Mouse (Mus musculus) megakaryocyte, embryonic 14.5 days (primary cell): Measurements from ENCODE around the gene Itpk1. TPM values are rescaled to one million over a fixed set of nuclear protein-coding genes. Genes with fewer than 3 reads are reported as not detected.

ENCODE experiments used
- H3K27me3 ChIP-seq: replicated peaks from 2 replicates; pipeline ENCODE3; 2012; ENCODE audit warnings: inconsistent platforms
- H3K36me3 ChIP-seq: replicated peaks from 2 replicates; pipeline ENCODE3; 2012; ENCODE audit warnings: low read length, inconsistent platforms, mixed read lengths
- H3K4me1 ChIP-seq: 2 replicates; pipeline ENCODE4 v1.6.1; 2012; ENCODE audit warnings: inconsistent platforms
- H3K4me3 ChIP-seq: replicated peaks from 2 replicates; pipeline ENCODE3; 2012; ENCODE audit warnings: moderate library complexity, mild to moderate bottlenecking, inconsistent platforms
- H3K9me3 ChIP-seq: 2 replicates; pipeline ENCODE4 v1.6.1; 2012; ENCODE audit warnings: inconsistent platforms
- FLI1 ChIP-seq: IDR thresholded peaks from 2 replicates; pipeline ENCODE4 v1.6.1; 2012; ENCODE audit warnings: low read length, inconsistent platforms, mixed read lengths
- GATA1 ChIP-seq: IDR thresholded peaks from 3 replicates; pipeline ENCODE4 v1.6.1; 2012; ENCODE audit warnings: mixed read lengths, low read length, inconsistent platforms, borderline replicate concordance
- polyA plus RNA-seq: library from polyadenylated mRNA; stranded (reverse); fragments of >175 nt; gene quantifications from 2 replicates; pipeline ENCODE4 v1.2.3, GENCODE M21; 2012; ENCODE audit warnings: low replicate concordance; ENCODE audit not compliant: insufficient read depth

The Itpk1 gene
- polyA plus RNA-seq, 1 experiment, result 19.2 TPM

GRCm38 (mm10) chr12:102585390-102585789, 119.3 kb downstream of the Itpk1 start:
- H3K27me3 ChIP-seq, result no peaks in the 10 kb centered on the region
- H3K9me3 ChIP-seq, result no peaks in the 10 kb centered on the region
- H3K4me1 ChIP-seq, result peaks cover 17% of the 10 kb centered on the region; the same call in 1 of the 2 replicates
- no peak for TF ChIP-seq FLI1
- no peak for TF ChIP-seq GATA1
- H3K4me3 ChIP-seq, result no peak overlapping the region
- H3K36me3 ChIP-seq, result peaks cover 90% of the 10 kb centered on the region

DNA sequence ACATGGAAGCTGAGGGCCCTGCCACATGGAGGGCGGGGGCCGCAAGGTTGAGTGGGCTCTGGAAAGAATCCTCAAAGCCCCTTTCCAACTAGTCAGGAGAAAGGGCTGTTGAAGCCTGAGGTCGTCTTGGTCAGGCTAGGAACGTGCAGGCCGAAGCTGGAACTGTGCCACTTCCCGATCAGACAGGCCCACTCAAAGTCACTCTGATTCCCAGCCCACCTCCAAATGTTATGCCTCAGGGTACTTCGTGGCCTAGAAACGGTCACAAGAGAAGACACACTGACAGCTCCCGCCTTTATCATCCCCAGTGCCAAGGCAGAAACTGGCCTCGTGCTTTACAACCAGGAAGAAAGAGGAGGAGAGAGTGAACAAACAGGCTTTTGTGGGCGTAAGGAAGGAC, 122.3 kb downstream of the Itpk1 start:
- no peaks in the 10 kb centered on the region for H3K27me3 ChIP-seq
- TF ChIP-seq FLI1, result no peak
- TF ChIP-seq GATA1, result no peak
- peaks cover 9% of the 10 kb centered on the region; the same call in 1 of the 2 replicates for H3K4me1 ChIP-seq
- no peaks in the 10 kb centered on the region for H3K9me3 ChIP-seq
- H3K36me3 ChIP-seq, result peaks cover 98% of the 10 kb centered on the region
- no peak overlapping the region for H3K4me3 ChIP-seq

DNA sequence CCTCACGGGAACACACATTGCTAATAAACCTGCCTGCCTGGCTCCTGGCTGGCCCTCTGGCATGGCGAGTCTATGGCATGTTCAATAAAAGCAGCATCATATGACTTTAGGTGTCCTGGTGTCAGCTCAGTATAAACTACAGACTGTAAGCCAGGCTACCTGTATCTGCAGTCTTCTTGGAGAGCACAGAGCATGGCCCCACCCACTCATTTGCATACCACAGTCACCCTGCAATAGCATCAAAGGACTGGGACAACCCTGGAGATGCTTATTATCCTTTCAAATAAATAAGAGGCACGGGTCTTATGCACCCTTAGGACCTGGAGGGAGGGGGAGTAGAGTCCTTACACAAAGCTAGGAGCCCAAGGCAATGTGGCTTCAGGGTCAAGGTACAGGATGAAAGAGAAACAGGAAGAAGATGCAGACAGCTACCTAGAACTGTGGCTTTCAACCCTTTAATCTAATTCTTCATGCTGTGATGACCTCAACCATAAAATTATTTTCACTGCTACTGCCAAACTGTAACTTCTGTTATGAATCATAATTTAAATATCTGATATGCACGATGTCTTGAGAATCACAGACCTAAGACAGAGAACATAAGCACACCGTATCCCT, 123.0 kb downstream of the Itpk1 start:
- peaks cover 98% of the 10 kb centered on the region for H3K36me3 ChIP-seq
- H3K27me3 ChIP-seq, result no peaks in the 10 kb centered on the region
- no peak overlapping the region for H3K4me3 ChIP-seq
- no peaks in the 10 kb centered on the region for H3K9me3 ChIP-seq
- peaks cover 7% of the 10 kb centered on the region; the same call in 1 of the 2 replicates for H3K4me1 ChIP-seq
- TF ChIP-seq FLI1 (no peak), GATA1 (no peak)

- Histone ChIP-seq H3K27me3 (no peaks in the 10 kb centered on the region), H3K9me3 (no peaks in the 10 kb centered on the region), H3K36me3 (peaks cover 96% of the 10 kb centered on the region), H3K4me1 (no peaks in the 10 kb centered on the region), H3K4me3 (no peak overlapping the region)
- TF ChIP-seq FLI1 (no peak), GATA1 (no peak)
Measured at GRCm38 (mm10) chr12:102579041-102579440, 125.7 kb downstream of the Itpk1 start.

- TF ChIP-seq GATA1, result no peak
- TF ChIP-seq FLI1, result no peak
- no peak overlapping the region for H3K4me3 ChIP-seq
- H3K27me3 ChIP-seq, result no peaks in the 10 kb centered on the region
- H3K36me3 ChIP-seq, result peaks cover 96% of the 10 kb centered on the region
- H3K4me1 ChIP-seq, result no peaks in the 10 kb centered on the region
- H3K9me3 ChIP-seq, result no peaks in the 10 kb centered on the region
Measured at GRCm38 (mm10) chr12:102576659-102577398, 127.9 kb downstream of the Itpk1 start.

DNA sequence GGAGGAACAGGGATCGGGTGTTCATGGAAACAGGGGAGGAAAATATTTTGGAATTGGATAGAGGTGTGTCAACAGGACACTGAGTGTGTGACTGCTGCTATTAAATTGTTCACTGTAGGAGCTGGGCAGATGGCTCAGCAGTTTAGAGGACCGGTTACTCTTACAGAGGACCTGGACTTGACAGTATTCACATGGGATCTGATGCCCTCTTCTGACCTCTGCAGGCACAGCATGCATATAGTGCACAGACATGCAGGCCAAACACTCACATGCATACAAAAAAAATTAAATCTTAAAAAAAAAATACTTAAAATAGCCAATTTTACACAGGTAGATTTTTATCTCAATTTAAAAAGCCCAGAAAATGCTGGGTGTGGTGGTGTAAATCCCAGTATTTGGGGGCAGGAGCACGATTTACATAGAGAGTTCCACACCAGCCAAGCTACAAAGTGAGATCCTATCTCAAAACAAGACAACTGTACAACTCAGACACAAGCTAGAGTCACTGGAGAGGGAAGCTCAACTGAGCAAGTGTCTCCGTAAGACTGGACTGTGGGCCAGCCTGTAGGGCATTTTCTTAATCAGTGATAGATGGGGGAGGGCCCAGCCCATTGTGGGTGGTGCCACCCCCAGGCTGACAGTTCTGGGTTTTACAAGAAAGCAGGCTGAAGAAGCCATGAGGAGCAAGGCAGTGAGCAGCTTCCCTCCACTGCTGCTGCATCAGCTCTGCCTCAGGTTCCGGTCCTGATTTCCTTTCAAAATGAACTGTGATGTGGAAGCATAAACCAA, 129.0 kb downstream of the Itpk1 start:
- Histone ChIP-seq H3K27me3 (no peaks in the 10 kb centered on the region), H3K4me3 (no peak overlapping the region), H3K9me3 (no peaks in the 10 kb centered on the region), H3K4me1 (no peaks in the 10 kb centered on the region), H3K36me3 (peaks cover 96% of the 10 kb centered on the region)
- TF ChIP-seq GATA1 (no peak), FLI1 (no peak)

DNA sequence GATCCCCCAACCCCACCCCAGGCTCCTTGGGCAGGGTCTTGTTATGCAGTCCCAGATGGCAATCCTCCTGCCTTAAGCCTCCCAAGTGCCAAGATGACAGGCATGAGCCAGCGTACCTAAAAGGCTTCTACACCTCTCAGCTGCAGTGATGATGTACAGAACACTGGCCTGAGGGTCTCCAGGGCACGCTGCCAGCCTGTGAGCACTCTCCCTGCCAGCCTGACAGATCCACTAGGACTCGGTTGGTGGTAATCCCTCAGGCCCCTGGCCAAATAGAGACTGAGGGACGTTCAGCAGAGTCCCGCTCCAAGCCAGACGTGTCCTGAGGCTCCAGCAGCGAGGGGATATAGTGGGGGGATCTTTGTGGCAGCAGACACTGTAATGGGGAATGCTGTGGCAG, 131.7 kb downstream of the Itpk1 start:
- Histone ChIP-seq H3K36me3 (peaks cover 94% of the 10 kb centered on the region), H3K9me3 (no peaks in the 10 kb centered on the region), H3K4me1 (no peaks in the 10 kb centered on the region; the same call in 1 of the 2 replicates), H3K4me3 (no peak overlapping the region), H3K27me3 (no peaks in the 10 kb centered on the region)
- TF ChIP-seq GATA1 (no peak), FLI1 (no peak)

DNA sequence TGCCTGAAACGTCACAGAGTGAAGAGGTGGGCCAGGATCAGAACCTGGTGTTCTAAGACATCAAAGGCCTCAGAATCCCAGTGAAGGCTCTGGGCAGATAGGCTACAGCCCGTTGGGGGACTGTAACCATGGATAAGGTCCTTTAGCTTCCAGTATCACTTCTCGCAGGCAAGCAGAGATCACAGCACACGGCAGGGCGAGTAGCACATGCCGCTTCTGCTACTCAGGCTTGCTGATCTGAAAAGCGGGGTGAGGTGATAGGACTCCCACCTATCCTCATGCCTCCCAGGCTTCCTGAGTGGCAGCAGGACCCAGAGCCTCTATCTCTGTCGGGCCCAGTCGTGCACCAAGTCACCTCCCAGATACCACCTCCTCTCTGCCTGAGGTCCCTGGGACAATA, 133.1 kb downstream of the Itpk1 start:
- no peaks in the 10 kb centered on the region for H3K27me3 ChIP-seq
- H3K9me3 ChIP-seq, result no peaks in the 10 kb centered on the region
- peaks cover 81% of the 10 kb centered on the region for H3K36me3 ChIP-seq
- H3K4me1 ChIP-seq, result peaks cover 5% of the 10 kb centered on the region; the same call in 1 of the 2 replicates
- H3K4me3 ChIP-seq, result no peak overlapping the region
- TF ChIP-seq GATA1 (no peak), FLI1 (no peak)

- no peak for TF ChIP-seq FLI1
- Histone ChIP-seq H3K4me1 (peaks cover 5% of the 10 kb centered on the region; the same call in 1 of the 2 replicates), H3K9me3 (no peaks in the 10 kb centered on the region), H3K36me3 (peaks cover 71% of the 10 kb centered on the region), H3K4me3 (no peak overlapping the region), H3K27me3 (peaks cover 3% of the 10 kb centered on the region)
Measured at GRCm38 (mm10) chr12:102570734-102571133, 134.0 kb downstream of the Itpk1 start.

GRCm38 (mm10) chr12:102570111-102570510, 134.6 kb downstream of the Itpk1 start:
- peaks cover 3% of the 10 kb centered on the region for H3K27me3 ChIP-seq
- peaks cover 5% of the 10 kb centered on the region; the same call in 1 of the 2 replicates for H3K4me1 ChIP-seq
- H3K4me3 ChIP-seq, result peak overlapping the region; percentile 4
- no peaks in the 10 kb centered on the region for H3K9me3 ChIP-seq
- H3K36me3 ChIP-seq, result peaks cover 67% of the 10 kb centered on the region
- TF ChIP-seq GATA1 (no peak), FLI1 (no peak)
